8 mouse cellular contexts compared by ENCODE assay signal in the genomic region with DNA sequence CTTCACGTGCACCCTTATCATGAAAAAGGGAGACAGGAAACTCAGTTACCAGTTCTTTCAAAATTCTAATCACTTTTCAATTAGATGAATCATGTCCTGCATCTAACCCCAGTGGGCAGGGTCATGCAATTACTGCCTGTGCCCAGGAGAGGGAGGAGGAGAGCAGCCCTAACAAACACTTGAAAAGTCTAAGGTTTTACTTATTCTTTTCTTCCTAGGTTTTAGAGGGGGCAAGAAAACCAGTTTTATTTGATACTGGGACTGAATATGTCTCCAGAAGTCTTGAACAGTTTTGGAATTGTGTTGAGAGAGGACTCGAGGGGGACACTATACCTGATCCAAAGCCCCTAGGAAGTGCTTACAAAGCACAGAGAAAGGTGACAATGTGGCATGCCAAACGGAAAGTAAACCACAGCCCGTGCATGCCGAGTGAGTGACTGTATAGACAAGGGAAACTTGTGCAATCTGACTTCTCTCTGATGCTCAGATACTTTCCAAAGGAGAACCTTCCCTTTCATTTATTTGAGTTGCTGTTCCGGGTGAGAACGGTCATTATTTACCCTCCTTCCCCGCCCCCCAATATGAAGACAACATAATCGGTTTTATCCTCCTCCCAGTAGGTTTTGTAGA.
DNase-seq lines count a peak whose midpoint lies in the region; ATAC-seq and TF ChIP-seq lines count a peak whose summit lies in the region.

No protein-coding gene starts in this region.

- 49% methylated on average over 9 of the region's 9 CpGs for WGBS in embryonic facial prominence, embryonic 13.5 days
- 40% methylated on average over 9 of the region's 9 CpGs for WGBS in limb, embryonic 14.5 days
- 37% methylated on average over 9 of the region's 9 CpGs for WGBS in stomach, embryonic 16.5 days

- H3K4me1 ChIP-seq in embryonic facial prominence, embryonic 13.5 days = 0 out of 2 replicates have a peak, but pooled peaks cover 3% of the 10 kb centered on the region
- H3K4me1 ChIP-seq in limb, embryonic 14.5 days (ENCODE audit: control insufficient read depth, insufficient read depth, low read length) = no peaks in the 10 kb centered on the region
- peaks cover 5% of the 10 kb centered on the region for H3K4me1 ChIP-seq in stomach, embryonic 16.5 days (ENCODE audit: control insufficient read depth, insufficient read depth, low read length)

- POLR2A ChIA-PET in Patski (lab: Charles Lee) = no interaction called here

- H3K4me3 ChIP-seq in layer of hippocampus, adult 2 months = no peak overlapping the region
- H3K4me3 ChIP-seq in embryonic facial prominence, embryonic 13.5 days = no peak overlapping the region
- no peak overlapping the region for H3K4me3 ChIP-seq in limb, embryonic 14.5 days (replicated peaks; ENCODE audit: low read length)
- H3K4me3 ChIP-seq in stomach, embryonic 16.5 days (replicated peaks; ENCODE audit: low read length) = peak overlapping the region; percentile 29

- peak overlapping the region; percentile 40 for H3K4me2 ChIP-seq in embryonic facial prominence, embryonic 13.5 days
- no peak overlapping the region for H3K4me2 ChIP-seq in limb, embryonic 14.5 days (replicated peaks; ENCODE audit: low read depth, low read length, severe bottlenecking)
- H3K4me2 ChIP-seq in stomach, embryonic 16.5 days (ENCODE audit: low read depth, low read length) = peak overlapping the region; percentile 48

- peaks cover 24% of the 10 kb centered on the region for H3K27me3 ChIP-seq in Patski
- no peaks in the 10 kb centered on the region for H3K27me3 ChIP-seq in embryonic facial prominence, embryonic 13.5 days
- no peaks in the 10 kb centered on the region for H3K27me3 ChIP-seq in limb, embryonic 14.5 days (ENCODE audit: control insufficient read depth, insufficient read depth, low read length)
- no peaks in the 10 kb centered on the region for H3K27me3 ChIP-seq in stomach, embryonic 16.5 days (ENCODE audit: control insufficient read depth, insufficient read depth, low read length)

- H3K9me3 ChIP-seq in embryonic facial prominence, embryonic 13.5 days = no peaks in the 10 kb centered on the region
- H3K9me3 ChIP-seq in limb, embryonic 14.5 days (ENCODE audit: control insufficient read depth, low read length) = no peaks in the 10 kb centered on the region
- no peaks in the 10 kb centered on the region for H3K9me3 ChIP-seq in stomach, embryonic 16.5 days (replicated peaks; ENCODE audit: control insufficient read depth, low read length)

- 0 out of 2 replicates have a peak overlapping the region, but pooled peaks have one; percentile 16 for H3K9ac ChIP-seq in embryonic facial prominence, embryonic 13.5 days
- no peak overlapping the region for H3K9ac ChIP-seq in limb, embryonic 14.5 days (ENCODE audit: low read depth, low read length, severe bottlenecking)
- peak overlapping the region; percentile 53; the same call in 1 of the 2 replicates for H3K9ac ChIP-seq in stomach, embryonic 16.5 days (ENCODE audit: low read length)

- in situ Hi-C loops in Patski (cut with MboI; ENCODE audit: low pct_unique_long_range_greater_than_20kb) = loop anchor here (5.0 kb wide), 1 partner anchor 1703 kb away; no protein-coding TSS in a partner anchor

- no peak for TF ChIP-seq POLR2A in limb, embryonic 14.5 days (IDR thresholded peaks at IDR 0.05; ENCODE audit: borderline replicate concordance, extremely low read depth, insufficient read depth, insufficient read length)

- ATAC-seq in Patski = peak; percentile 74
- no peak for ATAC-seq in embryonic facial prominence, embryonic 13.5 days (ENCODE audit: insufficient number of reproducible peaks, insufficient read depth, low FRiP score, low TSS enrichment, low read depth)
- no peak for ATAC-seq in limb, embryonic 14.5 days (ENCODE audit: low FRiP score, low read depth)
- ATAC-seq in stomach, embryonic 16.5 days (ENCODE audit: insufficient read depth, low FRiP score) = no peak

- no peak overlapping the region for H3K27ac ChIP-seq in layer of hippocampus, adult 2 months
- H3K27ac ChIP-seq in embryonic facial prominence, embryonic 13.5 days = no peak overlapping the region
- H3K27ac ChIP-seq in limb, embryonic 14.5 days (replicated peaks; ENCODE audit: low read depth, low read length) = no peak overlapping the region
- H3K27ac ChIP-seq in stomach, embryonic 16.5 days (ENCODE audit: low read length) = no peak overlapping the region

- DNase-seq in layer of hippocampus, adult 2 months (ENCODE audit: low spot score in 2 of 2) = no peak
- DNase-seq in layer of hippocampus, postnatal 14 days (ENCODE audit: low spot score in 2 of 2) = no peak
- no peak for DNase-seq in Patski (ENCODE audit: low read depth, low spot score)
- DNase-seq in limb, embryonic 14.5 days (ENCODE audit: low spot score) = peak; percentile 7
- DNase-seq in urinary bladder, postnatal 36 days (ENCODE audit: low spot score in 2 of 2) = no peak
- DNase-seq in spleen, postnatal 14 days (ENCODE audit: low spot score in 2 of 2) = no peak

- peak; percentile 84 for TF ChIP-seq CTCF in layer of hippocampus, adult 2 months (conservative IDR thresholded peaks at IDR 0.05)
- TF ChIP-seq CTCF in Patski (IDR thresholded peaks at IDR 0.05) = peak; percentile 83

- no peaks in the 10 kb centered on the region for H3K36me3 ChIP-seq in embryonic facial prominence, embryonic 13.5 days
- H3K36me3 ChIP-seq in limb, embryonic 14.5 days (ENCODE audit: control insufficient read depth, insufficient read depth, low read length) = no peaks in the 10 kb centered on the region
- H3K36me3 ChIP-seq in stomach, embryonic 16.5 days (ENCODE audit: control insufficient read depth, insufficient read depth, low read length) = no peaks in the 10 kb centered on the region

- CTCF ChIA-PET in Patski (lab: Charles Lee) = no interaction called here
